Mouse (Mus musculus): ENCODE measurements around the gene Cd200r4. TPM values are rescaled to one million over a fixed set of nuclear protein-coding genes. Genes with fewer than 3 reads are reported as not detected.

The Cd200r4 gene
- polyA plus RNA-seq, 1 experiment, result 0.50 TPM

- DNase-seq (ENCODE audit: low spot score), result no peak
Measured at GRCm38 (mm10) chr16:44876625-44877024, 65.1 kb downstream of the Cd200r4 start.

GRCm38 (mm10) chr16:44877595-44877994 lies 66.1 kb downstream of the Cd200r4 start:
- no peak for DNase-seq (ENCODE audit: low spot score)

Other genes starting within 250 kb of the Cd200r4 start
- gene Nepro, start 87.4 kb upstream of the Cd200r4 start, polyA plus RNA-seq (2012; rRNA removed), result 8.8 and 9.5 TPM in 2 replicates
- 10.0 and 10.3 TPM in 2 replicates for gene Gtpbp8, start 65.4 kb upstream of the Cd200r4 start, polyA plus RNA-seq (2012; rRNA removed)
- 2.2 and 2.8 TPM in 2 replicates for gene Cd200r1, start 46.0 kb upstream of the Cd200r4 start, polyA plus RNA-seq (2012; rRNA removed)
- gene Cd200r2, start 55.4 kb downstream of the Cd200r4 start, polyA plus RNA-seq (2012; rRNA removed), result not detected in 2 replicates
- 28.9 and 38.8 TPM in 2 replicates for gene Cd200r3, start 131.9 kb downstream of the Cd200r4 start, polyA plus RNA-seq (2012; rRNA removed)

All from urinary bladder, adult 2 months (tissue).